ENCODE assay signal across 9 mouse cellular contexts in genomic region chr11:113748797-113749521, GRCm38 (mm10). TPM values are rescaled to one million over a fixed set of nuclear protein-coding genes. Genes with fewer than 3 reads are reported as not detected.
DNase-seq lines count a peak whose midpoint lies in the region; ATAC-seq lines count a peak whose summit lies in the region.
"Had no signal": no experiment of that assay in that cellular context is flagged by ENCODE, and none has a peak within 500 bp of the region (broad histone marks: within the 10 kb centered on the region; RNA-seq: fewer than 3 reads in every experiment).

No protein-coding gene starts in this region.

- ATAC-seq in heart, embryonic 16.5 days (replicated peaks; ENCODE audit: extremely low read depth, insufficient read depth, low FRiP score) = no peak
- peak; percentile 23 for ATAC-seq in megakaryocyte progenitor cell, adult 5-6 weeks (replicated peaks; ENCODE audit: poor library complexity)
- ATAC-seq in stomach, embryonic 15.5 days (ENCODE audit: insufficient read depth, low FRiP score, low read depth) = no peak

- intact Hi-C loops in gastrocnemius, postnatal 14 days (cut with DNase I; ENCODE audit: low total_unique reads) = no loop called here

- no peaks in the 10 kb centered on the region for H3K9me3 ChIP-seq in heart, embryonic 16.5 days (replicated peaks; ENCODE audit: control insufficient read depth, low read length)
- H3K9me3 ChIP-seq in limb, embryonic 10.5 days (replicated peaks) = no peaks in the 10 kb centered on the region
- H3K9me3 ChIP-seq in stomach, embryonic 15.5 days = no peaks in the 10 kb centered on the region

- peak overlapping the region; percentile 70 for H3K9ac ChIP-seq in heart, embryonic 16.5 days (ENCODE audit: low read length)
- peak overlapping the region; percentile 96 for H3K9ac ChIP-seq in stomach, embryonic 15.5 days

- H3K4me3 ChIP-seq in heart, embryonic 16.5 days (ENCODE audit: low read length) = peak overlapping the region; percentile 60
- H3K4me3 ChIP-seq in limb, embryonic 10.5 days = peak overlapping the region; percentile 96
- H3K4me3 ChIP-seq in stomach, embryonic 15.5 days (replicated peaks) = peak overlapping the region; percentile 90

- no peaks in the 10 kb centered on the region for H3K27me3 ChIP-seq in heart, embryonic 16.5 days (ENCODE audit: control insufficient read depth, insufficient read depth, low read length)
- H3K27me3 ChIP-seq in limb, embryonic 10.5 days (ENCODE audit: low read depth, poor library complexity, severe bottlenecking) = no peaks in the 10 kb centered on the region
- no peaks in the 10 kb centered on the region for H3K27me3 ChIP-seq in stomach, embryonic 15.5 days (replicated peaks)

- 19% methylated on average over 21 of the region's 21 CpGs for WGBS in heart, embryonic 16.5 days
- WGBS in limb, embryonic 10.5 days = 5% methylated on average over 21 of the region's 21 CpGs
- 9% methylated on average over 21 of the region's 21 CpGs for WGBS in stomach, embryonic 15.5 days

- peaks cover 36% of the 10 kb centered on the region for H3K4me1 ChIP-seq in heart, embryonic 16.5 days (ENCODE audit: control insufficient read depth, insufficient read depth, low read length)
- H3K4me1 ChIP-seq in limb, embryonic 10.5 days = peaks cover 51% of the 10 kb centered on the region
- H3K4me1 ChIP-seq in stomach, embryonic 15.5 days = peaks cover 37% of the 10 kb centered on the region

- H3K27ac ChIP-seq in heart, embryonic 16.5 days (ENCODE audit: low read length) = peak overlapping the region; percentile 59
- H3K27ac ChIP-seq in limb, embryonic 10.5 days = peak overlapping the region; percentile 99
- H3K27ac ChIP-seq in stomach, embryonic 15.5 days = peak overlapping the region; percentile 98

- H3K4me2 ChIP-seq in heart, embryonic 16.5 days (ENCODE audit: low read depth, low read length) = peak overlapping the region; percentile 91
- peak overlapping the region; percentile 84 for H3K4me2 ChIP-seq in stomach, embryonic 15.5 days

- H3K36me3 ChIP-seq in heart, embryonic 16.5 days (ENCODE audit: control insufficient read depth, insufficient read depth) = no peaks in the 10 kb centered on the region
- peaks cover 47% of the 10 kb centered on the region for H3K36me3 ChIP-seq in limb, embryonic 10.5 days
- H3K36me3 ChIP-seq in stomach, embryonic 15.5 days = 0 out of 2 replicates have a peak, but pooled peaks cover 7% of the 10 kb centered on the region

- DNase-seq in gastrocnemius, postnatal 14 days = peak; percentile 49
- no peak for DNase-seq in gastrocnemius, adult 8-10 months (ENCODE audit: low spot score in 2 of 2)
- peak; percentile 70 for DNase-seq in embryo, embryonic 9.5 days (ENCODE audit: extremely low spot score)
- DNase-seq in limb, embryonic 10.5 days (ENCODE audit: low spot score) = peak; percentile 72
- no peak for DNase-seq in right cerebral cortex, postnatal 10 days (ENCODE audit: low spot score in 2 of 2)

RNA-seq across cellular contexts. Expression of gene Cdc42ep4, which starts 2.7 kb away (rescaled TPM):
- total RNA-seq in gastrocnemius, postnatal 14 days (2021) = 10 to 100 TPM; 15.7 to 16.2 TPM
- total RNA-seq in gastrocnemius, adult 8-10 months (2022) = 1 to 10 TPM; 2.8 to 6.4 (median 5.0) TPM
- 25.1 and 30.2 TPM in 2 replicates for polyA plus RNA-seq in heart, embryonic 16.5 days (2015; fragmentation: Nextera tagmentation; extraction: Ambion mirVana)
- polyA plus RNA-seq in limb, embryonic 10.5 days (2016; fragmentation: Nextera tagmentation; extraction: Ambion mirVana) = 111 and 130 TPM in 2 replicates
- total RNA-seq in megakaryocyte progenitor cell, adult 5-6 weeks (2015) = 10.0 and 10.3 TPM in 2 replicates
- 14.5 and 14.7 TPM in 2 replicates for total RNA-seq in megakaryocyte progenitor cell, adult 5-6 weeks (2017)
- 51.6 and 59.6 TPM in 2 replicates for polyA plus RNA-seq in stomach, embryonic 15.5 days (2015; fragmentation: Nextera tagmentation; extraction: Ambion mirVana)

RNA-seq across cellular contexts. Expression of gene Cpsf4l, which starts 39.1 kb away (rescaled TPM):
- not detected for total RNA-seq in gastrocnemius, postnatal 14 days (2021)
- not detected for total RNA-seq in gastrocnemius, adult 8-10 months (2022)
- 4.6 and 13.3 TPM in 2 replicates for polyA plus RNA-seq in heart, embryonic 16.5 days (2015; fragmentation: Nextera tagmentation; extraction: Ambion mirVana)
- 0.67 and 0.90 TPM in 2 replicates for polyA plus RNA-seq in limb, embryonic 10.5 days (2016; fragmentation: Nextera tagmentation; extraction: Ambion mirVana)
- not detected in 2 replicates for total RNA-seq in megakaryocyte progenitor cell, adult 5-6 weeks (2015)
- not detected in 2 replicates for total RNA-seq in megakaryocyte progenitor cell, adult 5-6 weeks (2017)
- polyA plus RNA-seq in stomach, embryonic 15.5 days (2015; fragmentation: Nextera tagmentation; extraction: Ambion mirVana) = 0.23 and 0.42 TPM in 2 replicates
- polyA plus RNA-seq: C2C12 had no signal

Comparison
In these comparisons a context has a peak if more than half of its experiments do, and no peak if none do; other contexts are left out.
1. DNase-seq: peak in gastrocnemius, postnatal 14 days (single experiment), embryo, embryonic 9.5 days (single experiment) and limb, embryonic 10.5 days (single experiment); none in gastrocnemius, adult 8-10 months (0 of 2) and right cerebral cortex, postnatal 10 days (0 of 2).
2. Peak in every context shown above with its lines, with median percentiles within 50 percentile points of each other: H3K27ac ChIP-seq and H3K4me3 ChIP-seq.